Comparison of ENCODE assay signal across 23 mouse cellular contexts in the genomic region with DNA sequence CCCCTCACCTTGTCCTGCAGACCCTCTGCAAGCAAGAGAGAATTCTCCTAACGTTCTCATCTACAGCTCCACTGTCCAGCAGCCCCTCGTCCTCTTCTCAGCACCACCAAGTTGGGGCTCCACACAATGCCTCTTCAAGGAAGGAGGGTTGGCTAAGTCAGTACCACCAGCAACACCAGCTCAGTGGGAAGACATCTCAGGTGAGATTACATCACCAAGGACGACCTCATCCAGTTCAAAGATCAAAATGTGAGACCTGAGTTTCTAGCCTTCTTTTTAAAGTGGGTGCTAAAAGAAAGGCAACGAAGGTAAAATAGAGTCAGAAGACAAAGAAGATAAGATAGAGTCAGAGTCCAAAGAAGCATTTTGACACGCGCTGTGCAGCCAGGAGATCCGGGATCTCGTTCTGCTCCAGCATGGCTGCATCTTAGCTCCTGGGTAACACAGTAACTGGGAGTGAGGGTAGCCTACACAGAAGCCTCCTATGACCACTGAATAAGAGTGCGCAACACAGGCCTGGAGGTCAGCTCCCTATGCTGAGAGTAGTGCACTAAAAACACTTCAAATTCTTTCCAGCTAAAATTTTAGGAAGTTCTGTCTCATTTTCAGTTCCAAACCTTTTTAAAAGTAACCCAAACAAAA. TPM values are rescaled to one million over a fixed set of nuclear protein-coding genes. Genes with fewer than 3 reads are reported as not detected.
DNase-seq lines count a peak whose midpoint lies in the region; ATAC-seq and TF ChIP-seq lines count a peak whose summit lies in the region.
"Had no signal": no experiment of that assay in that cellular context is flagged by ENCODE, and none has a peak within 500 bp of the region (broad histone marks: within the 10 kb centered on the region; RNA-seq: fewer than 3 reads in every experiment).

No protein-coding gene starts in this region.

- 69% methylated on average over 9 of the region's 9 CpGs for WGBS in intestine, embryonic 16.5 days

- no peak for TF ChIP-seq CTCF in gastrocnemius, adult 2 months (IDR thresholded peaks at IDR 0.05)
- no peak for TF ChIP-seq CTCF in layer of hippocampus, adult 2 months (conservative IDR thresholded peaks at IDR 0.05)

- H3K4me2 ChIP-seq in intestine, embryonic 16.5 days (ENCODE audit: low read depth, low read length) = no peak overlapping the region
- H3K4me2 ChIP-seq: forebrain, embryonic 13.5 days; heart, embryonic 12.5 days; heart, embryonic 15.5 days; hindbrain, embryonic 14.5 days had no signal

- H3K27ac ChIP-seq in gastrocnemius, adult 2 months = peak overlapping the region; percentile 71
- peak overlapping the region; percentile 49; the same call in 1 of the 2 replicates for H3K27ac ChIP-seq in layer of hippocampus, adult 2 months
- no peak overlapping the region for H3K27ac ChIP-seq in intestine, embryonic 16.5 days (ENCODE audit: low read length)
- H3K27ac ChIP-seq: forebrain, embryonic 10.5 days; forebrain, embryonic 13.5 days; heart, embryonic 15.5 days; hindbrain, embryonic 14.5 days; hindbrain, postnatal 0 days had no signal

- no peaks in the 10 kb centered on the region for H3K9me3 ChIP-seq in intestine, embryonic 16.5 days (ENCODE audit: control insufficient read depth, low read length)
- H3K9me3 ChIP-seq: forebrain, embryonic 10.5 days; forebrain, embryonic 13.5 days; heart, embryonic 12.5 days; heart, embryonic 15.5 days had no signal

- no peak overlapping the region for H3K9ac ChIP-seq in intestine, embryonic 16.5 days (ENCODE audit: low read depth, low read length)
- H3K9ac ChIP-seq: forebrain, embryonic 13.5 days; heart, embryonic 12.5 days; heart, embryonic 15.5 days; hindbrain, embryonic 14.5 days had no signal

- DNase-seq in gastrocnemius, adult 2 months = no peak
- DNase-seq in gastrocnemius, adult 18-20 months (ENCODE audit: low spot score) = no peak
- no peak for DNase-seq in layer of hippocampus, adult 2 months (ENCODE audit: low spot score in 2 of 2)
- DNase-seq in layer of hippocampus, adult 9-10 months (ENCODE audit: low spot score) = no peak
- no peak for DNase-seq in natural killer cell, adult 2 months (ENCODE audit: low spot score in 2 of 2)
- DNase-seq: adrenal gland, adult 8-10 months; adrenal gland, postnatal 25 days; cerebellum, adult 18-20 months; cerebellum, adult 9-10 months; cerebellum, postnatal 14 days; gastrocnemius, postnatal 25 days; heart, postnatal 10 days; heart, postnatal 4 days had no signal

- H3K27me3 ChIP-seq in intestine, embryonic 16.5 days (replicated peaks; ENCODE audit: control insufficient read depth, insufficient read depth, low read length) = no peaks in the 10 kb centered on the region
- H3K27me3 ChIP-seq: forebrain, embryonic 13.5 days; heart, embryonic 12.5 days; heart, embryonic 15.5 days had no signal

- no peaks in the 10 kb centered on the region for H3K36me3 ChIP-seq in intestine, embryonic 16.5 days (ENCODE audit: control insufficient read depth, insufficient read depth, low read length)
- H3K36me3 ChIP-seq: forebrain, embryonic 10.5 days; heart, embryonic 12.5 days; heart, embryonic 15.5 days had no signal

- intact Hi-C loops in gastrocnemius, adult 2 months (cut with DNase I) = no loop called here

- H3K4me3 ChIP-seq in gastrocnemius, adult 2 months = no peak overlapping the region
- no peak overlapping the region for H3K4me3 ChIP-seq in layer of hippocampus, adult 2 months
- no peak overlapping the region for H3K4me3 ChIP-seq in intestine, embryonic 16.5 days (ENCODE audit: low read length)
- H3K4me3 ChIP-seq: forebrain, embryonic 10.5 days; forebrain, embryonic 13.5 days; heart, embryonic 12.5 days; heart, embryonic 15.5 days had no signal

- H3K4me1 ChIP-seq in intestine, embryonic 16.5 days (ENCODE audit: control insufficient read depth, insufficient read depth, low read length) = peaks cover 7% of the 10 kb centered on the region; the same call in 1 of the 2 replicates
- H3K4me1 ChIP-seq: forebrain, embryonic 13.5 days; heart, embryonic 15.5 days had no signal

- peak; percentile 72; the same call in 1 of the 2 replicates for ATAC-seq in intestine, embryonic 16.5 days
- no peak for ATAC-seq in megakaryocyte, adult 5-6 weeks (ENCODE audit: poor library complexity, severe bottlenecking)
- ATAC-seq: activated CD4-positive, CD25-positive, alpha-beta regulatory T cell, adult 4 months; forebrain, embryonic 13.5 days; forebrain, embryonic 16.5 days; hindbrain, postnatal 0 days had no signal

RNA-seq across cellular contexts. Expression of gene Myo1d, which starts 56.3 kb away (rescaled TPM):
- 1 to 10 TPM; 2.7 to 5.3 TPM for total RNA-seq in gastrocnemius, adult 2 months (2021)
- total RNA-seq in gastrocnemius, adult 18-20 months (2021) = 1 to 10 TPM; 2.7 to 4.2 TPM
- total RNA-seq in layer of hippocampus, adult 2 months (2021) = 1 to 10 TPM; 6.2 to 8.0 TPM
- polyA plus RNA-seq in intestine, embryonic 16.5 days (2015; fragmentation: Nextera tagmentation; extraction: Ambion mirVana) = 80.9 and 97.7 TPM in 2 replicates
- total RNA-seq in megakaryocyte, adult 5-6 weeks (2015) = 5.6 and 6.2 TPM in 2 replicates
- 3.0 and 4.2 TPM in 2 replicates for total RNA-seq in megakaryocyte, adult 5-6 weeks (2017)
